Mouse (Mus musculus) MEL (cell line): ENCODE measurements around the gene Krt73. TPM values are rescaled to one million over a fixed set of nuclear protein-coding genes. Genes with fewer than 3 reads are reported as not detected.

ENCODE experiments used
- DNase-seq: peaks from one replicate; pipeline ENCODE4 v3.0.0; 2011; ENCODE audit warnings: low read depth, low spot score
- H3K27ac ChIP-seq: 2 replicates; pipeline ENCODE4 v1.5.1; 2012; ENCODE audit warnings: low read depth, mild to moderate bottlenecking, control low read depth, low read length, moderate library complexity; ENCODE audit not compliant: control insufficient read depth
- H3K27me3 ChIP-seq, 2 experiments: fragments of 150-350 bp in 1 of 2; sonication (generic) in 1 of 2; 2 replicates each; pipeline ENCODE4 v1.6.1; 2012; ENCODE audit warnings: low read length in 2 of 2, mild to moderate bottlenecking in 2 of 2, improper control_type of control experiment in 1 of 2, moderate library complexity in 1 of 2; ENCODE audit not compliant: insufficient read depth in 2 of 2, control insufficient read depth in 1 of 2
- H3K36me3 ChIP-seq, 2 experiments: 2 replicates each; pipeline ENCODE4 v1.6.1; 2012 to 2014; ENCODE audit warnings: low read length in 2 of 2, improper control_type of control experiment in 1 of 2, inconsistent platforms in 1 of 2, mild to moderate bottlenecking in 1 of 2; ENCODE audit not compliant: insufficient read depth in 2 of 2, control insufficient read depth in 1 of 2
- H3K4me1 ChIP-seq, 2 experiments: fragments of 150-350 bp in 1 of 2; sonication (generic) in 1 of 2; 2 replicates each; pipeline ENCODE4 v1.6.1; 2012; ENCODE audit warnings: low read length in 2 of 2, improper control_type of control experiment in 1 of 2, mild to moderate bottlenecking in 1 of 2; ENCODE audit not compliant: insufficient read depth in 2 of 2, control insufficient read depth in 1 of 2
- H3K4me3 ChIP-seq, 2 experiments: fragments of 150-350 bp in 1 of 2; sonication (generic) in 1 of 2; 2 replicates each; pipeline ENCODE4 v1.5.1; 2012; ENCODE audit warnings: low read depth in 2 of 2, low read length in 2 of 2, mild to moderate bottlenecking in 2 of 2, moderate library complexity in 2 of 2, control low read depth in 1 of 2, improper control_type of control experiment in 1 of 2; ENCODE audit not compliant: control insufficient read depth in 1 of 2, insufficient read depth in 1 of 2
- H3K79me2 ChIP-seq: 2 replicates; pipeline ENCODE4 v1.6.1; 2012; ENCODE audit warnings: mild to moderate bottlenecking, low read length, moderate library complexity; ENCODE audit not compliant: control insufficient read depth, poor library complexity, insufficient read depth
- H3K9ac ChIP-seq: 2 replicates; pipeline ENCODE4 v1.6.1; 2012; ENCODE audit warnings: low read depth, mild to moderate bottlenecking, control low read depth, low read length, moderate library complexity; ENCODE audit not compliant: control insufficient read depth, poor library complexity, severe bottlenecking
- H3K9me3 ChIP-seq: fragments of 150-350 bp; sonication (generic); replicated peaks from 2 replicates; pipeline ENCODE4 v1.6.1; 2012; ENCODE audit warnings: mild to moderate bottlenecking, low read length, improper control_type of control experiment, moderate library complexity; ENCODE audit not compliant: insufficient read depth
- CHD2 ChIP-seq: IDR thresholded peaks from 2 replicates; pipeline ENCODE4 v1.6.1; 2011; ENCODE audit warnings: low read length, improper control_type of control experiment
- CTCF ChIP-seq, 3 experiments: IDR thresholded peaks in 2 of 3; conservative IDR thresholded peaks in 1 of 3; 2 replicates each; pipeline ENCODE4 v1.5.1; 2011 to 2012; ENCODE audit warnings: low read length in 3 of 3, low read depth in 2 of 3, mild to moderate bottlenecking in 2 of 3, improper control_type of control experiment in 1 of 3, inconsistent platforms in 1 of 3, mixed read lengths in 1 of 3, moderate library complexity in 1 of 3; ENCODE audit not compliant: control insufficient read depth in 1 of 3, insufficient read depth in 1 of 3, poor library complexity in 1 of 3, severe bottlenecking in 1 of 3
- ELF1 ChIP-seq: IDR thresholded peaks from 2 replicates; pipeline ENCODE4 v1.6.1; 2014; ENCODE audit warnings: low read depth, mild to moderate bottlenecking, inconsistent platforms, low read length, improper control_type of control experiment, moderate library complexity
- ETS1 ChIP-seq: IDR thresholded peaks from 2 replicates; pipeline ENCODE4 v1.6.1; 2012; ENCODE audit warnings: low read depth, mild to moderate bottlenecking, inconsistent platforms, low read length, improper control_type of control experiment, moderate library complexity
- GATA1 ChIP-seq: IDR thresholded peaks from 2 replicates; pipeline ENCODE4 v1.6.1; 2011; ENCODE audit warnings: low read depth, low read length, improper control_type of control experiment
- JUND ChIP-seq: IDR thresholded peaks from 2 replicates; pipeline ENCODE4 v1.6.1; 2011; ENCODE audit warnings: low read depth, mild to moderate bottlenecking, improper control_type of control experiment, low read length
- MAFK ChIP-seq: IDR thresholded peaks from 2 replicates; pipeline ENCODE4 v1.6.1; 2011; ENCODE audit warnings: low read depth, mild to moderate bottlenecking, low read length, improper control_type of control experiment, borderline replicate concordance
- MEF2A ChIP-seq: IDR thresholded peaks from 2 replicates; pipeline ENCODE4 v1.6.1; 2014; ENCODE audit warnings: low read depth, mild to moderate bottlenecking, inconsistent platforms, low read length, improper control_type of control experiment; ENCODE audit not compliant: poor library complexity, insufficient replicate concordance, severe bottlenecking; ENCODE audit errors: extremely low read depth
- MYB ChIP-seq: IDR thresholded peaks from 2 replicates; pipeline ENCODE4 v1.6.1; 2011; ENCODE audit warnings: mild to moderate bottlenecking, low read depth, low read length, improper control_type of control experiment
- MYC ChIP-seq: IDR thresholded peaks from 2 replicates; pipeline ENCODE4 v1.6.1; 2011; ENCODE audit warnings: low read depth, mild to moderate bottlenecking, low read length, improper control_type of control experiment, moderate library complexity
- RAD21 ChIP-seq: IDR thresholded peaks from 2 replicates; pipeline ENCODE4 v1.6.1; 2011; ENCODE audit warnings: mild to moderate bottlenecking, low read depth, low read length, improper control_type of control experiment
- TAL1 ChIP-seq: IDR thresholded peaks from 2 replicates; pipeline ENCODE4 v1.6.1; 2012; ENCODE audit warnings: mild to moderate bottlenecking, inconsistent platforms, low read length, moderate library complexity, mixed read lengths
- ZC3H11A ChIP-seq: IDR thresholded peaks from 2 replicates; pipeline ENCODE4 v1.6.1; 2012; ENCODE audit warnings: low read depth, mild to moderate bottlenecking, inconsistent platforms, low read length, improper control_type of control experiment
- ZKSCAN1 ChIP-seq: IDR thresholded peaks from 2 replicates; pipeline ENCODE4 v1.6.1; 2012; ENCODE audit warnings: low read depth, mild to moderate bottlenecking, inconsistent platforms, low read length, improper control_type of control experiment, moderate library complexity
- polyA plus RNA-seq, 2 experiments: library from polyadenylated mRNA; stranded (reverse) in 1 of 2; unstranded in 1 of 2; fragments of >175 nt in 1 of 2; fragments of >200 nt in 1 of 2; gene quantifications; 2 replicates each; pipeline versions ENCODE4 v1.2.1 to v1.2.4; 2012; ENCODE audit warnings: low replicate concordance in 2 of 2, low read depth in 1 of 2; ENCODE audit not compliant: insufficient read length in 2 of 2, insufficient read depth in 1 of 2, missing spikeins in 1 of 2
- total RNA-seq: library from RNA; depleted of rRNA; stranded (reverse); fragments of 300-350 nt; gene quantifications from 2 replicates; pipeline ENCODE4 v1.2.3, GENCODE M21; 2012

The Krt73 gene
- total and polyA plus RNA-seq, 3 experiments, result not detected

GRCm38 (mm10) chr15:101833131-101833530 is 31.0 kb upstream of the Krt73 start:
- Histone ChIP-seq H3K36me3 (no peaks in the 10 kb centered on the region), H3K4me3 (no peak overlapping the region), H3K27me3 (peaks cover 0 to 6% of the 10 kb centered on the region in 2 experiments; a peak in 3 of 4 replicates), H3K79me2 (no peaks in the 10 kb centered on the region), H3K9me3 (no peaks in the 10 kb centered on the region), H3K4me1 (no peaks in the 10 kb centered on the region), H3K9ac (no peak overlapping the region), H3K27ac (no peak overlapping the region)
- TF ChIP-seq MYC (no peak), ETS1 (no peak), MYB (no peak), CTCF (IDR thresholded peaks at IDR 0.05 in 2 of 3, conservative IDR thresholded peaks at IDR 0.05 in 1 of 3; ENCODE audit: control insufficient read depth in 1 of 3, insufficient read depth in 1 of 3, low read depth in 2 of 3, low read length in 3 of 3, poor library complexity in 1 of 3, severe bottlenecking in 1 of 3) (no peak), RAD21 (no peak)
- no peak for DNase-seq

GRCm38 (mm10) chr15:101829441-101829840 is 27.3 kb upstream of the Krt73 start:
- H3K9ac ChIP-seq, result no peak overlapping the region
- no peaks in the 10 kb centered on the region for H3K79me2 ChIP-seq
- no peaks in the 10 kb centered on the region for H3K36me3 ChIP-seq
- no peaks in the 10 kb centered on the region for H3K4me1 ChIP-seq
- H3K27me3 ChIP-seq, result peaks cover 0 to 6% of the 10 kb centered on the region in 2 experiments; a peak in 2 of 4 replicates
- TF ChIP-seq ZKSCAN1 (no peak), ETS1 (no peak), JUND (no peak), TAL1 (no peak)
- no peak overlapping the region for H3K4me3 ChIP-seq
- no peaks in the 10 kb centered on the region for H3K9me3 ChIP-seq
- no peak for DNase-seq
- no peak overlapping the region for H3K27ac ChIP-seq

- H3K27ac ChIP-seq, result no peak overlapping the region
- H3K9ac ChIP-seq, result no peak overlapping the region
- no peaks in the 10 kb centered on the region for H3K9me3 ChIP-seq
- no peak for TF ChIP-seq CHD2
- no peak for TF ChIP-seq MEF2A
- TF ChIP-seq ZC3H11A, result no peak
- TF ChIP-seq GATA1, result no peak
- TF ChIP-seq MAFK, result no peak
- TF ChIP-seq ELF1, result no peak
- H3K4me3 ChIP-seq, result no peak overlapping the region
- no peaks in the 10 kb centered on the region for H3K79me2 ChIP-seq
- H3K27me3 ChIP-seq, result no peaks in the 10 kb centered on the region
- no peaks in the 10 kb centered on the region for H3K4me1 ChIP-seq
- no peaks in the 10 kb centered on the region for H3K36me3 ChIP-seq
- no peak for DNase-seq
Observed at GRCm38 (mm10) chr15:101821786-101822185, 19.6 kb upstream of the Krt73 start.
